Mouse (Mus musculus) MEL (cell line): ENCODE data around the gene Metap2.

Experiments used
- CTCF ChIP-seq, 3 experiments: IDR thresholded peaks in 2 of 3; conservative IDR thresholded peaks in 1 of 3; 2 replicates each; pipeline ENCODE4 v1.5.1; 2011 to 2012; ENCODE audit warnings: low read length in 3 of 3, low read depth in 2 of 3, mild to moderate bottlenecking in 2 of 3, improper control_type of control experiment in 1 of 3, inconsistent platforms in 1 of 3, mixed read lengths in 1 of 3, moderate library complexity in 1 of 3; ENCODE audit not compliant: control insufficient read depth in 1 of 3, insufficient read depth in 1 of 3, poor library complexity in 1 of 3, severe bottlenecking in 1 of 3
- SMC3 ChIP-seq: IDR thresholded peaks from 2 replicates; pipeline ENCODE4 v1.6.1; 2011; ENCODE audit warnings: low read depth, low read length, improper control_type of control experiment
- ZKSCAN1 ChIP-seq: IDR thresholded peaks from 2 replicates; pipeline ENCODE4 v1.6.1; 2012; ENCODE audit warnings: low read depth, mild to moderate bottlenecking, inconsistent platforms, low read length, improper control_type of control experiment, moderate library complexity

DNA sequence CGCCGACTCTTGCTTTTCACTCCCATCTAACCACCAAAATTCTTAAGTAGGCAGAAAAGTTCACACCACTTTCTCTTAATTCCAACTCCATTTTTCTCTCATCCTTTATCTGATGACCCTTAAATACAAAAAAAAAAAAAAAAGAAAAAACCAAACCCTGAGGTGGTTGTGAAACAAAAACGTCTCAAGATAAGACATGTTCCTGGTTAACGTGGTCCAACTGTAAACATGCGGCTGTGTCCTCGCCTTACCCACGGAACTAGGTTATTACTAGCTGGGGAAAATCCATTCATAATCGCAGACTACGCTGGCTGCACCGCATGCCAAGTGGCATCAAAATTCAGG, 8.3 kb downstream of the Metap2 start:
- no peak for TF ChIP-seq ZKSCAN1
- TF ChIP-seq CTCF (IDR thresholded peaks at IDR 0.05 in 2 of 3, conservative IDR thresholded peaks at IDR 0.05 in 1 of 3; ENCODE audit: control insufficient read depth in 1 of 3, insufficient read depth in 1 of 3, low read depth in 2 of 3, low read length in 3 of 3, poor library complexity in 1 of 3, severe bottlenecking in 1 of 3): no peak
- no peak for TF ChIP-seq SMC3
